Mouse (Mus musculus): ENCODE results near the gene Zyg11a. TPM values are rescaled to one million over a fixed set of nuclear protein-coding genes. Genes with fewer than 3 reads are reported as not detected.

Gene Zyg11a
- total and polyA plus RNA-seq, 2 experiments from 2014 or later = not detected

- no peaks in the 10 kb centered on the region for H3K36me3 ChIP-seq (ENCODE audit: insufficient read depth, low read length)
- DNase-seq (ENCODE audit: low spot score) (no peak), ATAC-seq (ENCODE audit: low FRiP score) (no peak)
- WGBS = 90% methylated on average over 5 of the region's 5 CpGs
- no peak overlapping the region for H3K27ac ChIP-seq (ENCODE audit: low read depth, low read length)
- no peak for TF ChIP-seq CTCF (IDR thresholded peaks at IDR 0.05)
- H3K4me1 ChIP-seq (ENCODE audit: insufficient read depth, low read length) = no peaks in the 10 kb centered on the region
- H3K9ac ChIP-seq (replicated peaks; ENCODE audit: low read length, poor library complexity, severe bottlenecking) = no peak overlapping the region
- no peaks in the 10 kb centered on the region for H3K9me3 ChIP-seq (ENCODE audit: low read length)
- no peak overlapping the region for H3K4me3 ChIP-seq (ENCODE audit: low read depth, low read length)
- no peak overlapping the region for H3K4me2 ChIP-seq (ENCODE audit: low read depth, low read length, poor library complexity, severe bottlenecking)
- H3K27me3 ChIP-seq (ENCODE audit: insufficient read depth, low read length) = no peaks in the 10 kb centered on the region
Observed at GRCm38 (mm10) chr4:108136938-108137337, 80.9 kb downstream of the Zyg11a start.

Other genes with a start within 250 kb of the Zyg11a start
- gene Slc1a7, start 249.7 kb downstream of the Zyg11a start, total RNA-seq (2014; rRNA removed) = not detected in 2 replicates
- 0.10 and 0.16 TPM in 2 replicates for gene Slc1a7, start 249.7 kb downstream of the Zyg11a start, polyA plus RNA-seq (2015; fragmentation: Nextera tagmentation; extraction: Ambion mirVana)
- 2.5 and 5.7 TPM in 2 replicates for gene Podn, start 121.6 kb downstream of the Zyg11a start, total RNA-seq (2014; rRNA removed)
- gene Podn, start 121.6 kb downstream of the Zyg11a start, polyA plus RNA-seq (2015; fragmentation: Nextera tagmentation; extraction: Ambion mirVana) = 0.82 and 1.5 TPM in 2 replicates
- 103 and 133 TPM in 2 replicates for gene Scp2, start 73.0 kb downstream of the Zyg11a start, total RNA-seq (2014; rRNA removed)
- gene Scp2, start 73.0 kb downstream of the Zyg11a start, polyA plus RNA-seq (2015; fragmentation: Nextera tagmentation; extraction: Ambion mirVana) = 202 and 220 TPM in 2 replicates
- gene Echdc2, start 52.6 kb downstream of the Zyg11a start, total RNA-seq (2014; rRNA removed) = 12.1 and 32.1 TPM in 2 replicates
- 9.8 and 10.6 TPM in 2 replicates for gene Echdc2, start 52.6 kb downstream of the Zyg11a start, polyA plus RNA-seq (2015; fragmentation: Nextera tagmentation; extraction: Ambion mirVana)
- gene Zyg11b, start 83.0 kb upstream of the Zyg11a start, total RNA-seq (2014; rRNA removed) = 131 and 162 TPM in 2 replicates
- 22.3 and 26.0 TPM in 2 replicates for gene Zyg11b, start 83.0 kb upstream of the Zyg11a start, polyA plus RNA-seq (2015; fragmentation: Nextera tagmentation; extraction: Ambion mirVana)
- 16.8 and 59.5 TPM in 2 replicates for gene Coa7, start 110.1 kb upstream of the Zyg11a start, total RNA-seq (2014; rRNA removed)
- gene Coa7, start 110.1 kb upstream of the Zyg11a start, polyA plus RNA-seq (2015; fragmentation: Nextera tagmentation; extraction: Ambion mirVana) = 59.6 and 63.2 TPM in 2 replicates
- 0.49 and 5.5 TPM in 2 replicates for gene Shisal2a, start 165.3 kb upstream of the Zyg11a start, total RNA-seq (2014; rRNA removed)
- 12.6 and 15.5 TPM in 2 replicates for gene Shisal2a, start 165.3 kb upstream of the Zyg11a start, polyA plus RNA-seq (2015; fragmentation: Nextera tagmentation; extraction: Ambion mirVana)
- gene Gpx7, start 188.9 kb upstream of the Zyg11a start, total RNA-seq (2014; rRNA removed) = 27.7 and 52.2 TPM in 2 replicates
- 35.1 and 37.5 TPM in 2 replicates for gene Gpx7, start 188.9 kb upstream of the Zyg11a start, polyA plus RNA-seq (2015; fragmentation: Nextera tagmentation; extraction: Ambion mirVana)
- 52.2 and 96.4 TPM in 2 replicates for gene Tut4, start 241.4 kb upstream of the Zyg11a start, total RNA-seq (2014; rRNA removed)
- 36.4 and 45.7 TPM in 2 replicates for gene Tut4, start 241.4 kb upstream of the Zyg11a start, polyA plus RNA-seq (2015; fragmentation: Nextera tagmentation; extraction: Ambion mirVana)